Mouse (Mus musculus) CH12.LX (cell line): ENCODE data around the gene Kirrel3. TPM values are rescaled to one million over a fixed set of nuclear protein-coding genes. Genes with fewer than 3 reads are reported as not detected.

ENCODE experiments used
- DNase-seq: peaks from one replicate; pipeline ENCODE4 v3.0.0-alpha.2; 2013; ENCODE audit errors: extremely low read depth
- H3K27ac ChIP-seq: 2 replicates; pipeline ENCODE4 v1.5.1; 2012; ENCODE audit warnings: low read depth, mild to moderate bottlenecking, control low read depth, moderate library complexity; ENCODE audit not compliant: insufficient read depth
- H3K27me3 ChIP-seq: replicated peaks from 2 replicates; pipeline ENCODE3; 2012; ENCODE audit warnings: inconsistent platforms
- H3K36me3 ChIP-seq, 2 experiments: replicated peaks in 1 of 2; 2 replicates each; pipeline versions ENCODE3 to v1.6.1; 2012; ENCODE audit warnings: inconsistent platforms in 1 of 2, low read length in 1 of 2, mild to moderate bottlenecking in 1 of 2, mixed read lengths in 1 of 2, moderate library complexity in 1 of 2; ENCODE audit not compliant: control insufficient read depth in 1 of 2, insufficient read depth in 1 of 2
- H3K4me1 ChIP-seq, 2 experiments: 2 replicates each; pipeline ENCODE4 v1.6.1; 2012; ENCODE audit warnings: inconsistent platforms in 1 of 2, moderate library complexity in 1 of 2; ENCODE audit not compliant: insufficient read depth in 2 of 2, control insufficient read depth in 1 of 2
- H3K4me2 ChIP-seq: 2 replicates; pipeline ENCODE4 v1.6.1; 2012; ENCODE audit warnings: low read depth, mild to moderate bottlenecking, control low read depth; ENCODE audit not compliant: poor library complexity, insufficient read depth, severe bottlenecking
- H3K4me3 ChIP-seq, 3 experiments: fragments of 150-350 bp in 1 of 3; sonication (generic) in 1 of 3; replicated peaks in 1 of 3; 2 replicates each; pipeline versions ENCODE3 to v1.5.1; 2011 to 2012; ENCODE audit warnings: low read depth in 2 of 3, low read length in 2 of 3, mild to moderate bottlenecking in 2 of 3, moderate library complexity in 2 of 3, control low read depth in 1 of 3, improper control_type of control experiment in 1 of 3, inconsistent platforms in 1 of 3, mixed read lengths in 1 of 3; ENCODE audit not compliant: poor library complexity in 1 of 3
- H3K79me2 ChIP-seq: replicated peaks from 2 replicates; pipeline ENCODE4 v1.6.1; 2012; ENCODE audit warnings: mild to moderate bottlenecking, moderate library complexity; ENCODE audit not compliant: control insufficient read depth, poor library complexity, insufficient read depth, severe bottlenecking; ENCODE audit errors: extremely low read depth
- H3K9ac ChIP-seq: 2 replicates; pipeline ENCODE4 v1.6.1; 2012; ENCODE audit warnings: low read depth, mild to moderate bottlenecking, control low read depth, moderate library complexity; ENCODE audit not compliant: insufficient read depth
- H3K9me3 ChIP-seq: replicated peaks from 2 replicates; pipeline ENCODE3; 2012; ENCODE audit warnings: low read length, inconsistent platforms, mixed read lengths
- BHLHE40 ChIP-seq: IDR thresholded peaks from 2 replicates; pipeline ENCODE4 v1.6.1; 2011; ENCODE audit warnings: mild to moderate bottlenecking, low read depth, low read length, improper control_type of control experiment
- CHD1 ChIP-seq: IDR thresholded peaks from 2 replicates; pipeline ENCODE4 v1.6.1; 2012; ENCODE audit warnings: low read depth, low read length, improper control_type of control experiment, inconsistent platforms
- CHD2 ChIP-seq: IDR thresholded peaks from 2 replicates; pipeline ENCODE4 v1.6.1; 2011; ENCODE audit warnings: low read length, improper control_type of control experiment
- E2F4 ChIP-seq: IDR thresholded peaks from 2 replicates; pipeline ENCODE4 v1.6.1; 2011; ENCODE audit warnings: low read depth, low read length, improper control_type of control experiment; ENCODE audit not compliant: insufficient replicate concordance
- GABPA ChIP-seq: IDR thresholded peaks from 2 replicates; pipeline ENCODE4 v1.6.1; 2012; ENCODE audit warnings: low read depth, low read length, improper control_type of control experiment, inconsistent platforms; ENCODE audit not compliant: insufficient replicate concordance
- IRF4 ChIP-seq: IDR thresholded peaks from 2 replicates; pipeline ENCODE4 v1.6.1; 2014; ENCODE audit warnings: low read depth, mild to moderate bottlenecking, inconsistent platforms, low read length, improper control_type of control experiment
- JUN ChIP-seq: IDR thresholded peaks from 2 replicates; pipeline ENCODE4 v1.6.1; 2011; ENCODE audit warnings: low read depth, mild to moderate bottlenecking, low read length, improper control_type of control experiment, moderate library complexity; ENCODE audit not compliant: insufficient read depth
- MAX ChIP-seq: IDR thresholded peaks from 2 replicates; pipeline ENCODE4 v1.6.1; 2011; ENCODE audit warnings: low read length, improper control_type of control experiment
- MEF2A ChIP-seq: IDR thresholded peaks from 2 replicates; pipeline ENCODE4 v1.6.1; 2014; ENCODE audit warnings: low read depth, mild to moderate bottlenecking, inconsistent platforms, low read length, improper control_type of control experiment, borderline replicate concordance
- NELFE ChIP-seq: IDR thresholded peaks from 2 replicates; pipeline ENCODE4 v1.6.1; 2011; ENCODE audit warnings: low read depth, low read length, improper control_type of control experiment
- NRF1 ChIP-seq: IDR thresholded peaks from 2 replicates; pipeline ENCODE4 v1.6.1; 2014; ENCODE audit warnings: low read depth, mild to moderate bottlenecking, inconsistent platforms, low read length, improper control_type of control experiment, moderate library complexity
- RAD21 ChIP-seq: IDR thresholded peaks from 2 replicates; pipeline ENCODE4 v1.6.1; 2011; ENCODE audit warnings: low read depth, mild to moderate bottlenecking, low read length, improper control_type of control experiment, moderate library complexity
- RCOR1 ChIP-seq: conservative IDR thresholded peaks from 2 replicates; pipeline ENCODE4 v1.6.1; 2012; ENCODE audit warnings: low read depth, mild to moderate bottlenecking, inconsistent platforms, low read length, improper control_type of control experiment
- TCF12 ChIP-seq: IDR thresholded peaks from 2 replicates; pipeline ENCODE4 v1.6.1; 2014; ENCODE audit warnings: low read depth, mild to moderate bottlenecking, inconsistent platforms, low read length, improper control_type of control experiment
- USF1 ChIP-seq: IDR thresholded peaks from 2 replicates; pipeline ENCODE4 v1.6.1; 2014; ENCODE audit warnings: low read depth, mild to moderate bottlenecking, inconsistent platforms, low read length, improper control_type of control experiment
- USF2 ChIP-seq: conservative IDR thresholded peaks from 2 replicates; pipeline ENCODE4 v1.6.1; 2011; ENCODE audit warnings: low read depth, low read length, improper control_type of control experiment
- ZC3H11A ChIP-seq: IDR thresholded peaks from 2 replicates; pipeline ENCODE4 v1.6.1; 2012; ENCODE audit warnings: low read depth, mild to moderate bottlenecking, inconsistent platforms, low read length, improper control_type of control experiment
- ZKSCAN1 ChIP-seq: IDR thresholded peaks from 2 replicates; pipeline ENCODE4 v1.6.1; 2012; ENCODE audit warnings: low read depth, inconsistent platforms, low read length, improper control_type of control experiment, borderline replicate concordance
- dilution Hi-C: fragments of 300-500 bp; cut with MboI; formaldehyde crosslinking; loops from 2 replicates; pipeline ENCODE4 v1.14.3; 2020; ENCODE audit warnings: low sequenced_read_pairs; ENCODE audit not compliant: extremely low pct_unique_long_range_greater_than_20kb, extremely low pct_ligation_motif_present
- in situ Hi-C: fragments of 300-500 bp; cut with MboI; formaldehyde crosslinking; loops from 3 replicates; pipeline ENCODE4 v1.14.3; 2019; ENCODE audit warnings: low sequenced_read_pairs, low pct_ligation_motif_present, low pct_unique_long_range_greater_than_20kb, mixed read lengths
- polyA plus RNA-seq: library from polyadenylated mRNA; unstranded; fragments of >175 nt; gene quantifications from 2 replicates; pipeline ENCODE4 v1.2.1, GENCODE M21; 2012; ENCODE audit warnings: low read depth; ENCODE audit not compliant: insufficient read length
- total RNA-seq, 2 experiments: library from RNA; depleted of rRNA; stranded (reverse); fragments of 300-350 nt in 1 of 2; fragments of >200 nt in 1 of 2; gene quantifications; 2 replicates each; pipeline ENCODE4 v1.2.3; 2012 to 2014

The Kirrel3 gene
- total and polyA plus RNA-seq, 3 experiments: not detected

DNA sequence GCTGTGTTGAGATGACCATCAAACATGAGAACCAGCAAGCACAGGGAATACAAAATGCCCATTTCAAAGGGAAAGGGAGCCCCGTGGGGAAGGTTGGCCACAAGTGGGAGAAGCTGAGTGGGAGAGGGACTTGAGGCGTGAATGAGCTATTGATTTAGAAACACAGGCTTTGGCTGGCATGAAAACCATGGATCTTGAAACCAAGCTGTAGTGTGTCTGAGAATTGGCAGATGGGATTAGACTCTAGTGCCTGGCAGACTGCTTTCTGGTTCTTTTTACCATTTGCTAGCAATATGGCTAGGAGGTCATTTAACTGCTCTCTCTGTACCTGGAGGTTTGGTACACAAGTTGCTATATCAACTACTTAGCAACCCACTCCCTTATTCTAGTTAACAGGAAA is 56.2 kb downstream of the Kirrel3 start:
- Histone ChIP-seq H3K4me3 (no peak overlapping the region), H3K9me3 (no peaks in the 10 kb centered on the region), H3K27me3 (peaks cover 58% of the 10 kb centered on the region), H3K9ac (no peak overlapping the region), H3K4me2 (no peak overlapping the region), H3K36me3 (no peaks in the 10 kb centered on the region), H3K4me1 (no peaks in the 10 kb centered on the region), H3K79me2 (no peaks in the 10 kb centered on the region), H3K27ac (no peak overlapping the region)
- no peak for DNase-seq
- in situ Hi-C loops (no loop called here), dilution Hi-C loops (no loop called here)
- no peak for TF ChIP-seq NELFE
- no peak for TF ChIP-seq GABPA
- no peak for TF ChIP-seq TCF12
- TF ChIP-seq JUN: no peak
- TF ChIP-seq E2F4: no peak
- TF ChIP-seq RAD21: no peak
- TF ChIP-seq MEF2A: no peak
- no peak for TF ChIP-seq USF1
- TF ChIP-seq BHLHE40: no peak
- no peak for TF ChIP-seq USF2
- TF ChIP-seq NRF1: no peak

DNA sequence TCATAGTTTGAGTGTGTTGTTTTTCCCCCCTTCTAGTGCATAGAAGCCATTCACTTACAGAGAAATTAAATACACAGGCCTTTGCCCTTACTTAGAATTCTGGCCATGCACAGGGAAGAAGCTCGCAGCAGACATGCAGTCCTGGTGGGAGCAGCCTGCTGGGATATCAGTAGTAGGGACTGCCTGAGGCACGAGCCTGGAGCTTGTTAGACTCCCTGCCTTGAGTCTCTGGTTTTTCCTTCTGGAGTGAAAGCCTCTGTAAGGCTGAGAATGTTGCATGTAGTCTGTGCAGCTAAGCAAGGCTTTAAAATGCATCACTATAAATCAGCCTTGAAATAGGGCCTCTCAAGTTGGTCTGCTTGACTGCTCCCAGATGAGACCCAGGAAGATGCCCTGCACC is 70.0 kb downstream of the Kirrel3 start:
- DNase-seq: no peak
- Histone ChIP-seq H3K4me3 (no peak overlapping the region), H3K9ac (no peak overlapping the region), H3K36me3 (no peaks in the 10 kb centered on the region), H3K4me2 (no peak overlapping the region), H3K9me3 (no peaks in the 10 kb centered on the region), H3K27me3 (peaks cover 31% of the 10 kb centered on the region), H3K4me1 (peaks cover 0 to 24% of the 10 kb centered on the region in 2 experiments; a peak in 2 of 4 replicates), H3K79me2 (no peaks in the 10 kb centered on the region), H3K27ac (no peak overlapping the region)
- dilution Hi-C loops: no loop called here
- in situ Hi-C loops: no loop called here
- no peak for TF ChIP-seq IRF4
- no peak for TF ChIP-seq CHD1
- TF ChIP-seq MAX: no peak
- TF ChIP-seq ZC3H11A: no peak

DNA sequence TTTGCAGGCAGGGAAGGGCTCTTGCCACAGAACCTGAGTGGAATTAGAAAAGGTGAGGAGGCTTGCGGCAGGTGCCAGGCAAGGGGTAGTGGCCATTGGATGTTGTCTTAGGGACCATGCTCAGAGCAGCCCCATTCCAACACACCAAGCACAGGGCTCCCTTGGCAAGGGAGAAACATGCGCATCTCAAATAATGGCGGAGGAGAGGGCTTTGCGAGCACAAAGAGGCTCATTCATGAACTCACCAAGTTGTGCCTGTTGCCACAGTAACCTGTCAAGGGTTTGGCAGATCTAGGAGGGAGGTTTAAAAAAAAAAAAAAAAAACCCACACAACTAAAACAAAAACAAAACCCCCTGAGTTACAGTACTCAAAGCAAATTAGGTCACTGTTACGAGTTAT is 72.2 kb downstream of the Kirrel3 start:
- H3K9me3 ChIP-seq: no peaks in the 10 kb centered on the region
- H3K4me1 ChIP-seq: peaks cover 0 to 24% of the 10 kb centered on the region in 2 experiments; a peak in 2 of 4 replicates
- no peak overlapping the region for H3K27ac ChIP-seq
- in situ Hi-C loops: no loop called here
- no peak for TF ChIP-seq RCOR1
- TF ChIP-seq CHD2: no peak
- no peak for TF ChIP-seq USF2
- TF ChIP-seq ZC3H11A: no peak
- no peak for TF ChIP-seq IRF4
- TF ChIP-seq USF1: no peak
- TF ChIP-seq ZKSCAN1: no peak
- TF ChIP-seq RAD21: no peak
- TF ChIP-seq, all 38 proteins: peak for 0
- H3K36me3 ChIP-seq: no peaks in the 10 kb centered on the region
- no peak for DNase-seq
- dilution Hi-C loops: no loop called here
- no peak overlapping the region for H3K9ac ChIP-seq
- peaks cover 47% of the 10 kb centered on the region for H3K27me3 ChIP-seq
- no peak overlapping the region for H3K4me2 ChIP-seq
- H3K4me3 ChIP-seq: no peak overlapping the region
- H3K79me2 ChIP-seq: no peaks in the 10 kb centered on the region
